Mouse (Mus musculus) adrenal gland, postnatal 4 days (tissue): ENCODE data around the gene Cbr1. TPM values are rescaled to one million over a fixed set of nuclear protein-coding genes. Genes with fewer than 3 reads are reported as not detected.

Experiments used
- total RNA-seq, 2 experiments: library from RNA; stranded (reverse); gene quantifications; 2 replicates each; pipeline ENCODE4 v1.2.3; 2021

The Cbr1 gene
- total RNA-seq, 2 experiments from 2014 or later: 69.3 to 79.6 TPM

Other genes starting within 250 kb of the Cbr1 start
- 10 to 100 TPM; 11.0 to 11.1 TPM for gene Setd4, start 1.8 kb upstream of the Cbr1 start, total RNA-seq
- gene Gm5678, start 22.2 kb downstream of the Cbr1 start, total RNA-seq: 1 to 10 TPM; 2.9 to 4.6 TPM
- 1 to 10 TPM; 4.3 TPM for gene Cbr3, start 77.4 kb downstream of the Cbr1 start, total RNA-seq
- gene Dop1b, start 106.1 kb downstream of the Cbr1 start, total RNA-seq: 10 to 100 TPM; 27.6 to 34.0 TPM
- 10 to 100 TPM; 38.9 to 40.2 TPM for gene Morc3, start 226.3 kb downstream of the Cbr1 start, total RNA-seq